Mouse (Mus musculus) cerebellum, adult 18-20 months (tissue): ENCODE data around the gene Cd247.

Source experiments
- DNase-seq, 2 experiments: peaks; one replicate each; pipeline ENCODE4 v3.0.0; 2021

Gene Cd247

DNA sequence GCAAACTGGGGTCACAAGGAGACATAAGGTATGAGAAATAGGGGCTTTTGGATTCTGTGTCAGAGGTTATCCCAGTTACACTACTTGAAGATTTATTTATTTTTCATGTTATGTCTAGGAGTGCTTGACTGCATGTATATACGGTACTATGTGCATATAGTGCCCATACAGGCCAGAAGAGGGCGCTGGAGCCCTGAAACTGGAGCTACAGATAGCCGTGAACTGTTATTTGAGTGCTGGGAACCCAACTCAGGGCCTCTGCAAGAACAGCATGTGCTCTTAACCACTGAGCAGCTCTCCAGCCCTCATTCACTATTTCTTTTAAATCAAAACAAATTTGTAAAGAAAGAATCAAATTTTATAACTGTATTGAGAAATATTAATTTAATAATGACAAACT, 132.5 kb downstream of the Cd247 start:
- no peak for DNase-seq

DNA sequence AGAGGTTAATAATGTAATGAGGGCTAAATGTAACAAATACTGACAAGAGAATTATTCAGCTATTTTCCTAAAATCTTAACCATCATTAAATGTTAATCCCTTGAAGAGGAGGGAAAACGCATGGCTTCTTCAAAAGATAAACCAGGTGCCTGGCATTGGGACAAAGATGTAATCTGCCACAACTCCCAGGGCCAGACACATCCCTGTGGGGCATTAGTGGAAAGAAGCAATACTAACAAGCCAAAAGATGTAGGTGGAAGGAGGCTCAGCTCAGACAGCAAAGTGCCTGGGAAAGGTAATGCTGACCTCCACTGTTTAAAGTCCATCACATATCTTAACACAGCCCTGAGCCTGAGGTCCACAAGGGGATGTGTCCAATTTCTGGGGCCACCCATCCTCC, 134.0 kb downstream of the Cd247 start:
- peak in 1 of 2 experiments; percentile 42 for DNase-seq

DNA sequence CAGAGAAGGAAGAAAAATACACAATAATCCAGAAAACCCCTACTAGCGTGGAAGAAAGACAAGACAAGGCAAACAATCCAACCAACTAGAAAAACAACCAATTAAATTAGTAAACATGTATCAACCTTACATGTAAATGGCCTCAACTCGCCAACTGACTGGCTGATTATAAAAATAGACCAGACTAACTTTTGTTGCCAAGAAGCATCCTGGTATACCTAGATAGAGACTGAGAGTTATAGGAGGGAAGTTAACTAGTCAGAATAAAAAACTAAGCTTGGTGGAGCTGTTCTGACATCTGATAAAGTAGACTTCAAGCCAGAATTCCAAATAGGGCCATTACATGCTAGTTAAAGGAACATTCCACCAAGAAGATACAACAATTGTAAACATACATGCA, 136.7 kb downstream of the Cd247 start:
- no peak for DNase-seq
